Mouse (Mus musculus) gastrocnemius, adult 2 months (tissue): Measurements from ENCODE around the gene Gm20388. TPM values are rescaled to one million over a fixed set of nuclear protein-coding genes. Genes with fewer than 3 reads are reported as not detected.
"Not testable (repeated sequence)": the region's sequence is repeated elsewhere in the genome, so short reads cannot be mapped to it uniquely, and the experiment has no call there.

Source experiments
- DNase-seq: peaks from one replicate; pipeline ENCODE4 v3.0.0; 2022
- H3K27ac ChIP-seq: fragments of 200-600 bp; 2 replicates; pipeline ENCODE4 v1.8.1; 2022; ENCODE audit warnings: mild to moderate bottlenecking
- H3K4me3 ChIP-seq: fragments of 200-600 bp; 2 replicates; pipeline ENCODE4 v1.8.1; 2022; ENCODE audit warnings: mild to moderate bottlenecking, moderate library complexity
- CTCF ChIP-seq: fragments of 200-600 bp; IDR thresholded peaks from 2 replicates; pipeline ENCODE4 v1.8.1; 2022; ENCODE audit warnings: antibody characterized with exemption, mild to moderate bottlenecking, moderate library complexity
- intact Hi-C: fragments of 180-260 bp; cut with DNase I; formaldehyde crosslinking; loops from one replicate; pipeline ENCODE4 v1.15.1; 2025
- total RNA-seq, 2 experiments: library from RNA; stranded (reverse); gene quantifications; 2 replicates each; pipeline ENCODE4 v1.2.3; 2021

Gm20388 gene
- total RNA-seq, 2 experiments from 2014 or later: 6.1 to 15.0 TPM

- Histone ChIP-seq H3K27ac (peak within 1 kb of the TSS; percentile 100), H3K4me3 (peak within 1 kb of the TSS; percentile 94)
- intact Hi-C loops: loop anchor here (2.0 kb wide), 1 partner anchor 44 kb away; no protein-coding TSS in a partner anchor
- peak; percentile 97 for DNase-seq
- no peak for TF ChIP-seq CTCF
Observed at GRCm38 (mm10) chr8:121590203-121591177, 1679.8 kb downstream of the Gm20388 start, which contains the start of gene Map1lc3b. Gene Map1lc3b, plus strand, starts transcription at chr8:121590361.

GRCm38 (mm10) chr8:121591178-121592066 lies 1680.8 kb downstream of the Gm20388 start:
- peak; percentile 54 for DNase-seq
- H3K27ac ChIP-seq: peak overlapping the region; percentile 100
- peak overlapping the region; percentile 94 for H3K4me3 ChIP-seq
- TF ChIP-seq CTCF: peak; percentile 53
- intact Hi-C loops: loop anchor here (2.0 kb wide), 1 partner anchor 45 kb away; no protein-coding TSS in a partner anchor

- Histone ChIP-seq H3K4me3 (peak overlapping the region; percentile 27; the same call in 1 of the 2 replicates), H3K27ac (peak overlapping the region; percentile 13)
- no peak for TF ChIP-seq CTCF
- no peak for DNase-seq
- intact Hi-C loops: no loop called here
Observed at GRCm38 (mm10) chr8:121593293-121593692, 1682.7 kb downstream of the Gm20388 start.

GRCm38 (mm10) chr8:121593983-121594382 lies 1683.3 kb downstream of the Gm20388 start:
- H3K4me3 ChIP-seq: peak overlapping the region; percentile 7
- TF ChIP-seq CTCF: no peak
- no peak for DNase-seq
- intact Hi-C loops: no loop called here
- peak overlapping the region; percentile 65 for H3K27ac ChIP-seq

GRCm38 (mm10) chr8:121597492-121597891 lies 1686.9 kb downstream of the Gm20388 start:
- DNase-seq, intact Hi-C loops, H3K4me3 ChIP-seq, H3K27ac ChIP-seq: not testable (repeated sequence)

GRCm38 (mm10) chr8:121598190-121598589 lies 1687.5 kb downstream of the Gm20388 start:
- Histone ChIP-seq H3K4me3 (no peak overlapping the region), H3K27ac (no peak overlapping the region)
- intact Hi-C loops: no loop called here
- TF ChIP-seq CTCF: no peak
- no peak for DNase-seq

GRCm38 (mm10) chr8:121598892-121599291 lies 1688.3 kb downstream of the Gm20388 start:
- peak; percentile 90 for DNase-seq
- TF ChIP-seq CTCF: peak; percentile 99; the same call in 1 of the 2 replicates
- H3K4me3 ChIP-seq: no peak overlapping the region
- intact Hi-C loops: no loop called here
- H3K27ac ChIP-seq: no peak overlapping the region

GRCm38 (mm10) chr8:121599842-121600241 lies 1689.2 kb downstream of the Gm20388 start:
- Histone ChIP-seq H3K4me3 (no peak overlapping the region), H3K27ac (no peak overlapping the region)
- intact Hi-C loops: loop anchor here (5.0 kb wide), 1 partner anchor 52 kb away; the partner anchor contains the start of gene Zcchc14
- no peak for DNase-seq
- TF ChIP-seq CTCF: no peak

GRCm38 (mm10) chr8:121602411-121602810 lies 1691.8 kb downstream of the Gm20388 start:
- DNase-seq: no peak

GRCm38 (mm10) chr8:121602860-121603259 lies 1692.2 kb downstream of the Gm20388 start:
- peak; percentile 83 for DNase-seq
- Histone ChIP-seq H3K27ac (no peak overlapping the region), H3K4me3 (no peak overlapping the region)
- peak; percentile 95; the same call in 1 of the 2 replicates for TF ChIP-seq CTCF
- intact Hi-C loops: loop anchor here (1.0 to 5.0 kb wide), 2 partner anchors 49 to 82 kb away; partner anchors contain the start of gene Zcchc14

More at GRCm38 (mm10) chr8:121602411-121602810, 1691.8 kb downstream of the Gm20388 start:
- TF ChIP-seq CTCF: no peak
- no peak overlapping the region for H3K27ac ChIP-seq
- intact Hi-C loops: loop anchor here (5.0 kb wide), 1 partner anchor 50 kb away; the partner anchor contains the start of gene Zcchc14
- no peak overlapping the region for H3K4me3 ChIP-seq

GRCm38 (mm10) chr8:121603801-121604200 lies 1693.2 kb downstream of the Gm20388 start:
- DNase-seq: no peak
- H3K27ac ChIP-seq: no peak overlapping the region
- intact Hi-C loops: loop anchor here (1.0 to 5.0 kb wide), 2 partner anchors 48 to 82 kb away; partner anchors contain the start of gene Zcchc14
- H3K4me3 ChIP-seq: no peak overlapping the region
- no peak for TF ChIP-seq CTCF

GRCm38 (mm10) chr8:121607661-121608060 lies 1697.0 kb downstream of the Gm20388 start:
- peak; percentile 58 for TF ChIP-seq CTCF
- DNase-seq: no peak
- intact Hi-C loops: no loop called here
- no peak overlapping the region for H3K27ac ChIP-seq
- H3K4me3 ChIP-seq: no peak overlapping the region
